Mouse (Mus musculus) E14TG2a.4 (cell line): Measurements from ENCODE around the gene Rc3h2.

Experiments
- CTCF ChIP-seq: conservative IDR thresholded peaks from 2 replicates; pipeline ENCODE4 v1.5.1; 2014; ENCODE audit warnings: low read length
- NANOG ChIP-seq: IDR thresholded peaks from 2 replicates; pipeline ENCODE4 v1.6.1; 2014; ENCODE audit warnings: borderline replicate concordance, low read length, mixed read lengths
- POU5F1 ChIP-seq: IDR thresholded peaks from 2 replicates; pipeline ENCODE4 v1.6.1; 2014; ENCODE audit warnings: low read length, borderline replicate concordance

- TF ChIP-seq CTCF (peak; percentile 51), POU5F1 (no peak), NANOG (no peak)
Observed at GRCm38 (mm10) chr2:37460707-37461106, 38.0 kb upstream of the Rc3h2 start.
